Mouse (Mus musculus) heart, embryonic 12.5 days (tissue): ENCODE data around the gene Synj1. TPM values are rescaled to one million over a fixed set of nuclear protein-coding genes. Genes with fewer than 3 reads are reported as not detected.

Source experiments
- ATAC-seq: fragments of 200-750 bp; cut with Nextera tagmentation; 2 replicates; pipeline ENCODE4 v1.8.0; 2017; ENCODE audit warnings: moderate TSS enrichment, moderate library complexity; ENCODE audit not compliant: insufficient number of reproducible peaks, low FRiP score
- H3K27ac ChIP-seq: fragments of 300-500 bp; sonication (generic); 2 replicates; pipeline ENCODE4 v1.5.1; 2016; ENCODE audit warnings: mild to moderate bottlenecking, moderate library complexity; ENCODE audit not compliant: poor library complexity, severe bottlenecking
- H3K27me3 ChIP-seq: fragments of 300-500 bp; sonication (generic); replicated peaks from 2 replicates; pipeline ENCODE4 v1.6.1; 2016; ENCODE audit warnings: mild to moderate bottlenecking, moderate library complexity
- H3K36me3 ChIP-seq: fragments of 300-500 bp; sonication (generic); 2 replicates; pipeline ENCODE4 v1.6.1; 2016; ENCODE audit warnings: mild to moderate bottlenecking, moderate library complexity
- H3K4me1 ChIP-seq: fragments of 300-500 bp; sonication (generic); replicated peaks from 2 replicates; pipeline ENCODE4 v1.6.1; 2016; ENCODE audit warnings: mild to moderate bottlenecking
- H3K4me2 ChIP-seq: fragments of 300-500 bp; sonication (generic); 2 replicates; pipeline ENCODE4 v1.6.1; 2016; ENCODE audit warnings: mild to moderate bottlenecking, moderate library complexity
- H3K4me3 ChIP-seq: fragments of 300-500 bp; sonication (generic); 2 replicates; pipeline ENCODE4 v1.5.1; 2016; ENCODE audit warnings: mild to moderate bottlenecking
- H3K9ac ChIP-seq: fragments of 300-500 bp; sonication (generic); 2 replicates; pipeline ENCODE4 v1.6.1; 2016; ENCODE audit warnings: mild to moderate bottlenecking, moderate library complexity
- H3K9me3 ChIP-seq: fragments of 300-500 bp; sonication (generic); replicated peaks from 2 replicates; pipeline ENCODE4 v1.6.1; 2016; ENCODE audit warnings: mild to moderate bottlenecking, moderate library complexity
- WGBS: fragments of 180-500 bp; shearing (Covaris S2); methylation state at CpG from one replicate; pipeline ENCODE4 v1.1.7; 2016; 5-methylcytosine and 5-hydroxymethylcytosine counted together
- polyA plus RNA-seq: library from polyadenylated mRNA; unstranded; fragments of >200 nt; fragmentation: Nextera tagmentation; extraction: Ambion mirVana; gene quantifications from 2 replicates; pipeline ENCODE4 v1.2.1, GENCODE M21; 2016

Synj1 gene
- polyA plus RNA-seq, 1 experiment from 2014 or later = 18.3 TPM

DNA sequence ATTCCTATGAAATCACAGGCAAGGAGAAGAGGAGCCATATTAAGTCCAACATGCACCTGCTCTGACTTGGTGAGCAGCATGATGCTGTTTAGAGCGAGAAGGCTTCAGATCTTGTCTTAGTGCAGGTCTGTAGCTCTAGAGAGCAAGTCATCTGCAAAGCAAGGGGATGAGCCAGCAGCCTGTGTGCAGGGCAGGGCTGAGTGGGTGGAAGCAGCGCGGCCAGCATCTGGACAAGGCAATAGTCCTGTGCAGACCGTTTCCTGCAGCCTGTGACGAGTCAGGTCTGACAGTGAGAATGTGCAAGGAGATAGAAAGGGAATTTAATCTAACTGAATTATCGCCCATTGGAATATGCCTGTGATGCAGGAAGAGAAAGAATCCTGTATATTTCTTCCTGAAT, 40.1 kb downstream of the Synj1 start:
- no peaks in the 10 kb centered on the region for H3K9me3 ChIP-seq
- no peak overlapping the region for H3K4me2 ChIP-seq
- H3K27ac ChIP-seq = no peak overlapping the region
- no peak for ATAC-seq
- peaks cover 33% of the 10 kb centered on the region for H3K36me3 ChIP-seq
- no peak overlapping the region for H3K4me3 ChIP-seq
- 71% methylated on average over 6 of the region's 6 CpGs for WGBS
- H3K9ac ChIP-seq = no peak overlapping the region
- no peaks in the 10 kb centered on the region for H3K27me3 ChIP-seq
- H3K4me1 ChIP-seq = no peaks in the 10 kb centered on the region

DNA sequence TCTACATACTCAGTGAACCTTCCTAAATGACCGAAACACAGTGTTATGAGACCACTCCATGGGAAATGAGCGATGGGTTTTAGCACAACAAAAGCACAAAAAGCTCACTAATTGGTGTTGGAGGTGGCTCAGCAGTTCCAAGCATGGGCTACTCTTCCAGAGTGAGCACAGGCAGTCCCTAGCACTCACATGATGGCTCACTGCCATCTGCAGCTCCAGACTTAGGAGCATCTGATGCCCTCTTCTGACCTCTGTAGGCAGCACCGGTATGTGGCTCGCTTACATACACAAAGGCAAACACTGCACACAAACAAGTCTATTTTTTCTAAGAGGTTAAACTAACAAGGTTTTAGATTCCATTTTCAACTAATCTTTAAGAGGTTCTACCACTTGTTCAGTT, 44.9 kb downstream of the Synj1 start:
- Histone ChIP-seq H3K27me3 (no peaks in the 10 kb centered on the region), H3K36me3 (peaks cover 46% of the 10 kb centered on the region), H3K9ac (no peak overlapping the region), H3K27ac (no peak overlapping the region), H3K4me2 (no peak overlapping the region), H3K4me3 (no peak overlapping the region), H3K9me3 (no peaks in the 10 kb centered on the region), H3K4me1 (no peaks in the 10 kb centered on the region)
- 79% methylated on average over 4 of the region's 4 CpGs for WGBS
- no peak for ATAC-seq

DNA sequence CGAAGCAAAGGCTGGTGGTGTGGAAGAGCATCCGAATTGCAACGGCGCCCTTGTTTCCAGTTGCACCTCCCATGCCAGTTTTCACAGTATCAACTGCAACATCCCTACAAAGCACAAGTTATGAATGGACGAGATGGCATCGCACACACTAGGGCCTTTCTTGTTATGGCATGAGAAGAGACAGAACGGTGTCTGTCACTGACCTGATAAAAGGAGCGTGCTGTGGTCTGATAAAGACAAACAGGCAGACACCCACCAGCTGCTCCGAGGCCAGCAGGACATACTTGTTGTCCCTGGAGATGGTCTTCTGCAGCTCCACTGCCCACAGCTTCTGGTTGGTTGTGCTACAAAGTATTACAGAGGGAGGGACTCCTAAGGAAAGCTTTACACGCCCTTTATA, 46.8 kb downstream of the Synj1 start:
- H3K36me3 ChIP-seq = peaks cover 42% of the 10 kb centered on the region
- H3K4me1 ChIP-seq = no peaks in the 10 kb centered on the region
- H3K9ac ChIP-seq = no peak overlapping the region
- ATAC-seq = peak; percentile 90
- H3K4me2 ChIP-seq = no peak overlapping the region
- H3K9me3 ChIP-seq = no peaks in the 10 kb centered on the region
- H3K27me3 ChIP-seq = no peaks in the 10 kb centered on the region
- H3K27ac ChIP-seq = no peak overlapping the region
- WGBS = 57% methylated on average over 10 of the region's 10 CpGs
- no peak overlapping the region for H3K4me3 ChIP-seq

DNA sequence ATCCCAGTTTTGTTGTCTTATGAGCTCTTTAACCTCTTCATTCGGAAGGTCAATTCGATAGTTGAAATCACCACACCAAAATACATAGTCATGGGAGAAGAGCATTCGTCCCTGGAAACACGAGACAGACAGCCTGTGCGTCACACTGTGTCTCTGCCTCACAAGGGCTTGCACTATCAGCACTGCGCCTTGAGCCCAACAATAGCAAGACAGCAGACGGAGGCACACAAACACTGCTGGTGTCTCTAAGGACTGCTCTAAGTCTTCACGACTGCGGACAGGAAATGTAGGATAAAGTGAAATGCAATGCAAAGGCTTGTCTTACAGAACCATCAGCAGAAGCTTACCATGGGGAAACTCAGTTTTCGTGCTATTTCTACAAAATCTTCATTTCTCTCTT, 47.2 kb downstream of the Synj1 start:
- no peaks in the 10 kb centered on the region for H3K4me1 ChIP-seq
- H3K27me3 ChIP-seq = no peaks in the 10 kb centered on the region
- WGBS = 69% methylated on average over 10 of the region's 10 CpGs
- peak; percentile 86 for ATAC-seq
- H3K4me3 ChIP-seq = no peak overlapping the region
- H3K9me3 ChIP-seq = no peaks in the 10 kb centered on the region
- 0 out of 2 replicates have a peak overlapping the region, but pooled peaks have one; percentile 3 for H3K4me2 ChIP-seq
- no peak overlapping the region for H3K27ac ChIP-seq
- H3K9ac ChIP-seq = no peak overlapping the region
- peaks cover 38% of the 10 kb centered on the region for H3K36me3 ChIP-seq

- H3K27ac ChIP-seq = no peak overlapping the region
- H3K27me3 ChIP-seq = no peaks in the 10 kb centered on the region
- no peak overlapping the region for H3K9ac ChIP-seq
- peaks cover 35% of the 10 kb centered on the region for H3K36me3 ChIP-seq
- 0 out of 2 replicates have a peak overlapping the region, but pooled peaks have one; percentile 3 for H3K4me2 ChIP-seq
- 89% methylated on average over 4 of the region's 4 CpGs for WGBS
- H3K9me3 ChIP-seq = no peaks in the 10 kb centered on the region
- H3K4me3 ChIP-seq = no peak overlapping the region
- no peak for ATAC-seq
- no peaks in the 10 kb centered on the region for H3K4me1 ChIP-seq
Observed at GRCm38 (mm10) chr16:90963231-90963630, 47.9 kb downstream of the Synj1 start.

DNA sequence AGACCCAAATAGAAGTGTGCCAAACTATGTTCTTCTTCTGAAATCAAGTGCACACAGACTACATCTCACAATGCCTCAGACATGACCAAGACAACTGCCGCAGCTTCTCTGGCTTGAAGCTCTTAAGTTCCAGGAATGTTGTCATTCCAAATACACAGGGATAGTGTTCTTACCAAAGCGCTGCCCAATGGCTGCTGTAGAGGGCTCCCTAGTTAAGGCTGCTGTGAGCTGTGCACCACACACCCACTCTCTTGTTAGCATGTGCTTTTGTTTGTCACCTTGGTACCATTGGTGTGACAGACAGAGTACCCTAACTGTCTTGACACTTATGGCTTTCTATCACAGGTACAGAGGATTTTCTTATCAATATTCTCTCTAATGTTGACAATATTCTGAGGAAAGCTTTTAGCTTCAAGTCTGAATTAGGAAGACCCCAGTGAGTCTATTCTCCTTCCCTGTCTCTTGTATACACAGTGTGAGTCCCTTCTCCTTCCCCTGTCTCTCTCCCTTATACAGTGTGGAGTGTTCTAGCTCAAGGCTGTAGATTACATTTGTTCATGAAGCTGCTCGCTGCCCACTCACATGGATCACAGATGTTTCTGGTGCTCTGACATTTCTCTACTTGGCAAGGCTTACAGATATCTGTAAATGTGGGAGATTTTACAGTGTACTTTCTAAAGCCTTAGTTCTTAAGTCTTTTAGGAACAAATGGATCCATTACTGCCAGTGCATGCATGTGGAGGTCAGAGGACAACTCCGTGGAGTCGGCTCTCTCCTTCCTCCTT, 52.6 kb downstream of the Synj1 start:
- WGBS = 77% methylated on average over 5 of the region's 5 CpGs
- Histone ChIP-seq H3K4me2 (no peak overlapping the region), H3K36me3 (peaks cover 27% of the 10 kb centered on the region), H3K27me3 (no peaks in the 10 kb centered on the region), H3K9ac (no peak overlapping the region), H3K9me3 (no peaks in the 10 kb centered on the region), H3K27ac (no peak overlapping the region), H3K4me3 (no peak overlapping the region), H3K4me1 (no peaks in the 10 kb centered on the region)
- ATAC-seq = no peak

DNA sequence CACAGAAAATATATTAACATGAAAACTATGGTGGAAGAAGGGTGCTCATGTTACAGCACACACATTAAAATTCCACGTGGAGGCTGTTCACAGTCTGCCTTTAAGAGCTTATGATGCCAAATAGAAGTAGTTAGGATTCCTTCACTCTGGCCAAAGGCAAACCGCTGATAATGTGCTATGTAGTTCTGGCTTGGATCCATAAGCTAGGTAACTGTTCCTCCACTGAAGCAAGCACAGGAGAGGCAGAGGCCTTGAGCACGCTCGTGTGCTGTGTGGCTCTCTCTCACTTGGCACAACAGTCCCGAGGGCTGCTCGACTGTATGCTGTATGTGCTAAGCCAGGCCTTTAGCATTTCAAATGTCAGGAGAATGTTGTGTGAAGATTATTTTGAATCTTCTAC, 55.6 kb downstream of the Synj1 start:
- H3K9ac ChIP-seq = no peak overlapping the region
- no peak overlapping the region for H3K4me2 ChIP-seq
- no peak for ATAC-seq
- H3K4me1 ChIP-seq = peaks cover 13% of the 10 kb centered on the region
- H3K27me3 ChIP-seq = no peaks in the 10 kb centered on the region
- no peak overlapping the region for H3K4me3 ChIP-seq
- H3K27ac ChIP-seq = no peak overlapping the region
- no peaks in the 10 kb centered on the region for H3K9me3 ChIP-seq
- 75% methylated on average over 6 of the region's 6 CpGs for WGBS
- H3K36me3 ChIP-seq = peaks cover 29% of the 10 kb centered on the region

DNA sequence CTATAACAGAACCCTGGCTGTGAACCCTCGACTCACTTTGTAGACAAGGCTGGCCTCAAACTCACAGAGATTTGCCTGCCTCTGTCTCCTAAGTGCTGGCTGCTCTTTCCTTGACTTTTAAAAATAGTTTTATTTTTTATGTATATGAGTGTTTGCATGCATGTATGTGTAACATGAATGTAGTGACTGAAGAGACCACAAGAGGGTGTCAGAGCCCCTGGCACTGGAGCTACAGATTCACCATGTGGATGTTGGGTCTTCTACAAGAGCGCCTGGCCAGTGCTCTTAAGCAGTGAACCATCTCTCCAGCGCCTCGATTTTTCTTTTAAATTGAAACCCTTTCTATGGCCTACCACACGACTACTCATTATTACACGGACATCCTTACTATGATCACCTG, 57.3 kb downstream of the Synj1 start:
- no peak for ATAC-seq
- Histone ChIP-seq H3K27me3 (no peaks in the 10 kb centered on the region), H3K4me3 (no peak overlapping the region), H3K36me3 (peaks cover 35% of the 10 kb centered on the region), H3K27ac (no peak overlapping the region), H3K4me2 (no peak overlapping the region), H3K9ac (no peak overlapping the region), H3K9me3 (no peaks in the 10 kb centered on the region), H3K4me1 (peaks cover 17% of the 10 kb centered on the region)
- WGBS = 93% methylated on average over 6 of the region's 6 CpGs

DNA sequence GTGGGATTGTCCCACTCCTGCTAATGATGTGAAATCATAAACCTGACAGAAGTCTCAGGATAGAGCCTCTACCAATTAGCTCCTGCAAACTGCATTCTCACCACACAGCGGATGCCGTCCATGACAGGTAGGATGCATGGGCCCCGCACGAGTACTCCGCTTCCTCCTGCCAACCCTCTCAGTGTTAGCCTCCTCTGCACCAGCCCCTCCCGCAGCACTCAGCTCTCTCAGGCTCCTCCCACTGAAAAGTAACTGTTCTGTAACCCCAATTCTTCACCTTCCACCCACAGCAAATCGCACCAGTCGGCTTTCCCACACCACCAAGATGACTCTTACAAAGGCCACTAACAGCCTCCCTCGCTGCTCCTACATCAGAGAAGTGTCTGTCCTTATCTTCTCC, 58.0 kb downstream of the Synj1 start:
- no peaks in the 10 kb centered on the region for H3K27me3 ChIP-seq
- 81% methylated on average over 9 of the region's 9 CpGs for WGBS
- no peak overlapping the region for H3K9ac ChIP-seq
- no peak overlapping the region for H3K27ac ChIP-seq
- peaks cover 35% of the 10 kb centered on the region for H3K36me3 ChIP-seq
- H3K4me3 ChIP-seq = no peak overlapping the region
- H3K4me1 ChIP-seq = peaks cover 17% of the 10 kb centered on the region
- no peak for ATAC-seq
- no peak overlapping the region for H3K4me2 ChIP-seq
- no peaks in the 10 kb centered on the region for H3K9me3 ChIP-seq

DNA sequence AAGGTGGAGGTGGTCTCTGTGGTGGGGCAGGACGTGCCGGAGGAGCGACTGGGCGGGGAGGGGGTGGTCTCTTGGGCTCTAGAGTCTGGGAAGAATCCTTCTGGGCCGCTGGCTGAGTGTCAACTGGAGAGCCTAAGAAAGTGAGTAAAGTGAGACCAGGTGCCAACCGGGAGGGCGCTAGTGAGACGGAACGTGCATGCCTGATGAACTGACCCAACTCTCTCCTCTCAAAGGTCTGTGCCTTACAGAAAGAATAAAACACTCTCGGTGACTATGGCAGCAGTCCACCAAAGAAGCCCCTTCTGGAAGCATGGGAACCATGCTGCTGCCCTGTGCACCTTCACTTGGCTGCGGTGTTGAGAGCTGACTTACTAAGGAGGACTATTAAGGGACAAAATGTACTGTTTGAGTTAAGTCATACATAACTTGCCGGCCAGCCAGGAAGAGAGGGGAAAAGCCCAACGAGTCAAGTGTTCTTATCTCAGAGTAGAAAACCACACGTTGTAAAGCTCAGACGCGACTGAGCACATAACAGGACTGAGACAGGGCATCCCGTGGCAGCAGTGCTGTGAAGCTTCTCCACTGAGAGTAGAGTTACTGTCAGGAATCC, 60.6 kb downstream of the Synj1 start:
- H3K4me3 ChIP-seq = no peak overlapping the region
- peaks cover 43% of the 10 kb centered on the region for H3K36me3 ChIP-seq
- WGBS = 38% methylated on average over 17 of the region's 17 CpGs
- no peak for ATAC-seq
- no peak overlapping the region for H3K27ac ChIP-seq
- H3K27me3 ChIP-seq = no peaks in the 10 kb centered on the region
- H3K9ac ChIP-seq = no peak overlapping the region
- no peak overlapping the region for H3K4me2 ChIP-seq
- no peaks in the 10 kb centered on the region for H3K9me3 ChIP-seq
- peaks cover 17% of the 10 kb centered on the region for H3K4me1 ChIP-seq

DNA sequence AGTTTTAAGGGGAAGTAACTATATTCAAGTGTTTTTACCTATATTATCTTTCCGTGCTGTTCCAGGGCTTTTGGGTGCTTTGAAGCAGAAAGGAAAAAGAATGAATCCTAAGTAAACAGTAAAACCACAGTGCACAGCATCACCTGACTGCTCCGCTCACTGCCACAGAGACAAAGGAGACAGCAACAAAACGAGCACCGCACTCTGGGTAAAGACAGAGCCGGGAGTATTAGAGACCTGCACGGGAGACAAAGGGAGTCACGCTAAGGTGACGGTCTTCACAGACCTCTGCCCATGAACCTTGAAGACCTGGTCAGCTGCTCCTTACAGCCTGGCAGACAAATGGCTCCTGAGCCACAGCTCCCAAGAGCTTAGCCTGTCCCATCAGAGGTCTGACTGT, 64.1 kb downstream of the Synj1 start:
- 87% methylated on average over 8 of the region's 8 CpGs for WGBS
- peaks cover 60% of the 10 kb centered on the region for H3K36me3 ChIP-seq
- H3K27me3 ChIP-seq = no peaks in the 10 kb centered on the region
- H3K9me3 ChIP-seq = no peaks in the 10 kb centered on the region
- H3K4me3 ChIP-seq = no peak overlapping the region
- peaks cover 11% of the 10 kb centered on the region for H3K4me1 ChIP-seq
- no peak overlapping the region for H3K9ac ChIP-seq
- no peak overlapping the region for H3K27ac ChIP-seq
- no peak overlapping the region for H3K4me2 ChIP-seq
- no peak for ATAC-seq
